Mouse (Mus musculus) heart, adult 18-20 months (tissue): ENCODE data around the gene Snf8. TPM values are rescaled to one million over a fixed set of nuclear protein-coding genes. Genes with fewer than 3 reads are reported as not detected.

Experiments
- DNase-seq, 2 experiments: peaks; one replicate each; pipeline ENCODE4 v3.0.0; 2021 to 2022; ENCODE audit warnings: mixed read lengths in 1 of 2
- long read RNA-seq, 2 experiments: library from polyadenylated mRNA; stranded (forward); transcript quantifications; one replicate each; pipeline ENCODE4 v2.0.0; 2021
- total RNA-seq, 2 experiments: library from RNA; stranded (reverse); gene quantifications; 2 replicates each; pipeline ENCODE4 v1.2.3; 2021

The Snf8 gene
- 10 to 100 TPM; 43.6 to 44.9 TPM for total RNA-seq
- long read RNA-seq, experiment 1, transcript Snf8-201 (8 exons, 1,004 nt): major isoform, 16 of 27 reads
- long read RNA-seq, experiment 1, partial matches to known transcripts: 8 of 27 reads
- long read RNA-seq, experiment 1, other reads (novel, unspliced or antisense): 0 of 27 reads
- long read RNA-seq, experiment 2, transcript Snf8-201 (8 exons, 1,004 nt): major isoform, 13 of 22 reads
- long read RNA-seq, experiment 2, partial matches to known transcripts: 8 of 22 reads
- long read RNA-seq, experiment 2, other reads (novel, unspliced or antisense): 0 of 22 reads

GRCm38 (mm10) chr11:96034596-96035052 is at the start of gene Snf8:
Gene Snf8, plus strand, starts transcription at chr11:96034885.
- DNase-seq: peak; percentile 95 to 97

GRCm38 (mm10) chr11:95987854-95988447 is 46.7 kb upstream of the Snf8 start:
- DNase-seq: no peak

- peak; percentile 68 to 76 for DNase-seq
Measured at GRCm38 (mm10) chr11:95988533-95988932, 46.2 kb upstream of the Snf8 start.

GRCm38 (mm10) chr11:95989864-95990263 is 44.8 kb upstream of the Snf8 start:
- DNase-seq: no peak

- no peak for DNase-seq
Measured at GRCm38 (mm10) chr11:95990431-95990830, 44.3 kb upstream of the Snf8 start.

GRCm38 (mm10) chr11:95990886-95991708 is 43.6 kb upstream of the Snf8 start:
- DNase-seq: no peak

- DNase-seq: no peak
Measured at GRCm38 (mm10) chr11:95994151-95994550, 40.5 kb upstream of the Snf8 start.

GRCm38 (mm10) chr11:96003100-96003900 is 31.4 kb upstream of the Snf8 start:
- no peak for DNase-seq

- peak in 1 of 2 experiments; percentile 34 for DNase-seq
Measured at GRCm38 (mm10) chr11:96003969-96004792, 30.5 kb upstream of the Snf8 start.

- no peak for DNase-seq
Measured at GRCm38 (mm10) chr11:96004793-96005402, 29.8 kb upstream of the Snf8 start.

GRCm38 (mm10) chr11:96005403-96006271 is 29.0 kb upstream of the Snf8 start, which contains the start of gene Igf2bp1:
Gene Igf2bp1, minus strand, starts transcription at chr11:96005940.
- peak; percentile 9 to 56 for DNase-seq

- peak; percentile 3 to 42 for DNase-seq
Measured at GRCm38 (mm10) chr11:96006367-96006851, 28.3 kb upstream of the Snf8 start.

GRCm38 (mm10) chr11:96006852-96007515 is 27.7 kb upstream of the Snf8 start:
- peak in 1 of 2 experiments; percentile 7 for DNase-seq

GRCm38 (mm10) chr11:96007516-96008235 is 27.0 kb upstream of the Snf8 start:
- peak in 1 of 2 experiments; percentile 55 for DNase-seq

- no peak for DNase-seq
Measured at GRCm38 (mm10) chr11:96008827-96009226, 25.9 kb upstream of the Snf8 start.

GRCm38 (mm10) chr11:96011982-96012381 is 22.7 kb upstream of the Snf8 start:
- no peak for DNase-seq

GRCm38 (mm10) chr11:96015421-96015820 is 19.3 kb upstream of the Snf8 start:
- no peak for DNase-seq

GRCm38 (mm10) chr11:96017941-96018351 is 16.7 kb upstream of the Snf8 start:
- DNase-seq: no peak
